Mouse (Mus musculus) midbrain, embryonic 14.5 days (tissue): ENCODE results near the gene Smn1. TPM values are rescaled to one million over a fixed set of nuclear protein-coding genes. Genes with fewer than 3 reads are reported as not detected.
"Not testable (repeated sequence)": the region's sequence is repeated elsewhere in the genome, so short reads cannot be mapped to it uniquely, and the experiment has no call there.

Experiments used
- ATAC-seq: fragments of 200-750 bp; cut with Nextera tagmentation; 2 replicates; pipeline ENCODE4 v1.8.0; 2017; ENCODE audit warnings: moderate number of reproducible peaks, moderate library complexity; ENCODE audit not compliant: low FRiP score, low TSS enrichment
- DNase-seq: peaks from one replicate; pipeline ENCODE4 v3.0.0-alpha.2; 2015
- H3K27ac ChIP-seq: fragments of 300-500 bp; sonication (generic); replicated peaks from 2 replicates; pipeline ENCODE4 v1.5.1; 2014; ENCODE audit warnings: mild to moderate bottlenecking, low read depth, low read length, moderate library complexity
- H3K27me3 ChIP-seq: fragments of 300-500 bp; sonication (generic); 2 replicates; pipeline ENCODE4 v1.6.1; 2014; ENCODE audit warnings: low read length, control low read depth, mixed read lengths; ENCODE audit not compliant: control insufficient read depth, insufficient read depth
- H3K36me3 ChIP-seq: fragments of 300-500 bp; sonication (generic); 2 replicates; pipeline ENCODE4 v1.6.1; 2014; ENCODE audit warnings: low read length, control low read depth; ENCODE audit not compliant: control insufficient read depth, insufficient read depth
- H3K4me1 ChIP-seq: fragments of 300-500 bp; sonication (generic); 2 replicates; pipeline ENCODE4 v1.6.1; 2014; ENCODE audit warnings: mild to moderate bottlenecking, antibody characterized with exemption, low read length, control low read depth; ENCODE audit not compliant: control insufficient read depth, insufficient read depth
- H3K4me2 ChIP-seq: fragments of 300-500 bp; sonication (generic); 2 replicates; pipeline ENCODE4 v1.6.1; 2014; ENCODE audit warnings: mild to moderate bottlenecking, low read length, moderate library complexity
- H3K4me3 ChIP-seq: fragments of 300-500 bp; sonication (generic); replicated peaks from 2 replicates; pipeline ENCODE4 v1.5.1; 2014; ENCODE audit warnings: low read depth, low read length
- H3K9ac ChIP-seq: fragments of 300-500 bp; sonication (generic); replicated peaks from 2 replicates; pipeline ENCODE4 v1.6.1; 2014; ENCODE audit warnings: mild to moderate bottlenecking, low read length, moderate library complexity
- H3K9me3 ChIP-seq: fragments of 300-500 bp; sonication (generic); 2 replicates; pipeline ENCODE4 v1.6.1; 2016; ENCODE audit warnings: low read length, control low read depth, mixed read lengths; ENCODE audit not compliant: control insufficient read depth
- WGBS: fragments of 180-500 bp; shearing (Covaris S2); extraction: QIAGEN DNeasy Blood & Tissue Kit; methylation state at CpG from one replicate; pipeline ENCODE4 v1.1.7; 2014; 5-methylcytosine and 5-hydroxymethylcytosine counted together
- polyA plus RNA-seq: library from polyadenylated mRNA; unstranded; fragments of >200 nt; fragmentation: Nextera tagmentation; extraction: Ambion mirVana; gene quantifications from 2 replicates; pipeline ENCODE4 v1.2.1, GENCODE M21; 2014

Smn1 gene
- polyA plus RNA-seq, 1 experiment from 2014 or later = 54.2 TPM

DNA sequence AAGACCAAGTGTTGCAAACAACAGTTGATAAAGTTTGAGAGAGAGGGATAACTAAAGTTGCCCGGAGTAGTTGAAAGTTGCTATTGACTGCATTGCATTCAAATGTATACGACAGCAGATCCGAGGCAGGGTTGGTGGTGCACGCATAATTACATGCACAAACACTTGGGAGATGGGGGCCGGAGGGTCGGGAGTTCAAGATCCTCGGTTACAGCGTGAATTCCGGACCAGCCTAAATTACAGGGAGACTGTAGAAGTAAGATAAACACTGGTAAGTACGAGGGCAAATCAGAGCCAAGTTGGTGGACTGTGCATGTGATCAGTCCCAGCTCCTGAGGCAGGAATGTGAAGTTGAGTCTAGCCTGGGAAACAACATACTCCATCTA is 599 bp downstream of the Smn1 start:
- peak overlapping the region; percentile 96 for H3K4me3 ChIP-seq
- no peak overlapping the region for H3K27ac ChIP-seq
- H3K27me3 ChIP-seq = no peaks in the 10 kb centered on the region
- H3K9ac ChIP-seq = peak overlapping the region; percentile 81
- H3K4me1 ChIP-seq = peaks cover 11% of the 10 kb centered on the region
- ATAC-seq = no peak; the same call in 1 of the 2 replicates
- H3K36me3 ChIP-seq = peaks cover 27% of the 10 kb centered on the region
- peak overlapping the region; percentile 76 for H3K4me2 ChIP-seq
- DNase-seq = no peak
- no peaks in the 10 kb centered on the region for H3K9me3 ChIP-seq
- 5% methylated on average over 10 of the region's 10 CpGs for WGBS

DNA sequence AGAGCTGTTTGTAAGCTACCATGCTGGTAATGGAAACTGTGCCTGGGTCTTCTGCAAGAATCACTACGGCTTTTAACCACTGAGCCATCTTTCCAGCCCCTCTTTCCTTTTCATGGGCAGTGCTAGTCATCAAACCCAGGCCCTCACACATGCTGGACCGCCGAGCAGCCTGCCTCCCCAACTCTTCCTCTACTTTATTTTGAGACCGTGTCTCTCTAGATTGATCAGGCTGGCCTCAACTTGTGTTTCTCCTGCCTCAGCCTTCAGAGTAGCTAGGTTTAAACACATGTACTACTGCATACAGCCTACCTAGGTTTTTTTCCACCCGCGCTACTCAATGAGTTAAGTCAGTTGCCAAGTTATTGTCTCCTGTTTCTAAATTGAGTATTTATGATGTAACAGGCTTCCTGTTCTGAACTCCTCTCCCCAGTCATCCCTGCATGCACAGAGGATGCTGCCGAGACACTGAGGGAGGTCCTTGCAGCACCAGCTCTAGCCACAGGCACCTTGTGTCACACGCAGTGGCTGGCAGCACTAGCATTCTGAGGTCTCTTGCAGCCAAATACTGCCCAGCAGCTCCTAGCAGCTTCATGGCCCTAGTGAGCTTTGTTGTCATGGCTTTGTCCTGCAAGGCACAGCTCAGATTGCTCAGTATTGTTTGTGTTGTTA is 17.1 kb downstream of the Smn1 start:
- H3K36me3 ChIP-seq = peaks cover 22% of the 10 kb centered on the region
- no peak overlapping the region for H3K4me3 ChIP-seq
- H3K27me3 ChIP-seq = no peaks in the 10 kb centered on the region
- ATAC-seq (no peak), DNase-seq (no peak)
- WGBS = 85% methylated on average over 8 of the region's 8 CpGs
- no peak overlapping the region for H3K4me2 ChIP-seq
- H3K9ac ChIP-seq = no peak overlapping the region
- H3K4me1 ChIP-seq = no peaks in the 10 kb centered on the region
- H3K9me3 ChIP-seq = no peaks in the 10 kb centered on the region
- no peak overlapping the region for H3K27ac ChIP-seq

DNA sequence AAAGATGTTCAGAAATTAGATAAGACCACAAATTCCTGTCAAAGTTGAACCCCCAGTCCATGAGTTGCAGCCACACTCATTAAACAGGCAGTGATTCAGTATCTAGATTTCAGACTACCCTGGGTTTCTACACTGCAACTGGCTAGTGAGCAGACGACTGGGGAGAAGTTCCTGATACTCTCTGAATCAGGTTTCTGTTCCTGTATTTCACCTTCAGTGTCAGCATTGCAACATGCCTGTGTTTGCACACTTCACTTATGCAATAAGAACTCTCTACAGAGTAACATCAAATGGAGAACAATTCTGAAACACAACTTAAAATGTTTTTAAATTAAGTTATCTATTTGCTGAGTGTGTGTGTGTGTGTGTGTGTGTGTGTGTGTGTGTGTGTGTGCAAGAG is 28.0 kb downstream of the Smn1 start:
- Histone ChIP-seq H3K4me3 (no peak overlapping the region), H3K9ac (no peak overlapping the region), H3K9me3 (no peaks in the 10 kb centered on the region), H3K27ac (no peak overlapping the region), H3K27me3 (no peaks in the 10 kb centered on the region), H3K36me3 (no peaks in the 10 kb centered on the region), H3K4me1 (no peaks in the 10 kb centered on the region), H3K4me2 (no peak overlapping the region)
- DNase-seq (no peak), ATAC-seq (no peak)
- 60% methylated on average over 1 of the region's 1 CpGs for WGBS

DNA sequence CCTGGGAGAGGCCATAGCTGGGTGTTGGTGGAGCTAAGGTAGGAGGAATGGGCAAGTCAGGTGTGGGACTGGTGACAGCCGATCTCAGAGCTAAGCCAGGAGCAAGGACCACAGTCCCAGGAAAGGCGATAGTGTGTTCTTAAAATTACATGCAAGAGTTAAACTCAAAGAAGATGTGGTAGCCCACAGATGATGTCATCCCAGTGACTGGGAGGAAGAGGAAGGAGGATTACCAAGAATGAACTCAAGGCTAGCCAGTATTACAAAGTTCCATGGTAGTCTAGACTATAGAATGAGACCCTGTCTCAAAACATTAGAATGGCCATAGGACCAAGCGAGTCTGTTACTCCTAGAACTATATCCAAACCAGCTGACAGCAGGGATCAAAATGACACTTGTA is 32.0 kb downstream of the Smn1 start:
- Histone ChIP-seq H3K9ac (no peak overlapping the region), H3K36me3 (no peaks in the 10 kb centered on the region), H3K9me3 (no peaks in the 10 kb centered on the region), H3K27ac (no peak overlapping the region), H3K27me3 (no peaks in the 10 kb centered on the region), H3K4me1 (no peaks in the 10 kb centered on the region), H3K4me3 (no peak overlapping the region), H3K4me2 (no peak overlapping the region)
- DNase-seq (no peak), ATAC-seq (no peak)
- 95% methylated on average over 3 of the region's 3 CpGs for WGBS

DNA sequence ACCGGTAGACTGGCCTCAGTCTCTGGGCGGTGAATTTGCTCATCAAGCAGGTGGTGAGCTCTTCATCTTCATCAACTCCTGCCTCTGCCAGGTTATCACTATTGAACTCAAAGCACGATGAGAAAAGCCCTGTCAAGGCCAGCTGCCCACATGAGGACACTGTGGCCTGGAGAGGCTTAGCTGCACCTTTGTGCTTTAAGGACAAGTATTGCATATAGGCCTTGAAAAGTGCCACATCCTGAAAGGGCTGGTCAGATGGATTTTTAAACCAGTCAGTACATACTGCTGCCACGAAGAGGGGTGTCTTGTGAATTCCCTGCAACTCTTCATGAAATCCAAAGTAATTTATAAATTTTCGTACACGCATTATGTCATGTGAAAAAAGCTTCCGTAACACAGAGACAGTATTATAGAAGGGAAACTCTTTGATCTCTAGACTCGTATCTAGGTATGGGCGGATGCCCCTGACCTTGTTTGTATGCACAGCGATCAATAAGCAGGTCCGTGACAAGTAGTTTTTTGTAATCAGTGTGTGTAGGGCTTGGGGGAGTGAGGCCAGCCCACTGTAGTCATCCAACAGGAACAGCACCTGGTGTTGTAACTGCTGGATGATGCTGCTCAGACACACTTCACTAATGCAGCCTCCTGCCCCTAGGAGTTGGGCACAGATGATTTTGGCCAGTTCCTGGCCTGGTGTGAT is 36.7 kb downstream of the Smn1 start:
- not testable (repeated sequence) for DNase-seq, H3K4me2 ChIP-seq, H3K4me1 ChIP-seq, H3K9ac ChIP-seq, H3K27me3 ChIP-seq, H3K27ac ChIP-seq, ATAC-seq, H3K9me3 ChIP-seq, H3K4me3 ChIP-seq, H3K36me3 ChIP-seq
- WGBS = 88% methylated on average over 11 of the region's 11 CpGs

DNA sequence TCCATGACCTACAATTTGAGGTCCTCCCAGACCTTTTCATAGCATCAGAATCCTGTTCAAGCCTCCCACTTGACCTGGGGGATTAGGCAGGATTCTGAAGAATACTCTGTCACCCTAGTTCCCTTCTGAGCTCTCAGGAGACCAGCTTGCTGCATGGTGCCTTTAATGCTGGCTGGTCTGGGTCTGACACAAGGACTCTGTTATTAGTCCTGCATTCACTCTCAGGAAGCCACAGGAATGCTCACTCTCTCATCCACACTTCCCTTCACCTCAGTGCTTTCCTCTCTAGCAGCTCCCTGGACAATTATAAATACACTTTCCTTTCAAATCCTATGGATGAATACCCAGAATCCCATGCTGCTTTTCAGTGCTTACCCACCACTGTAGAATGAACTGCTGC is 37.8 kb downstream of the Smn1 start:
- not testable (repeated sequence) for H3K27me3 ChIP-seq, H3K9ac ChIP-seq, DNase-seq, H3K4me2 ChIP-seq, H3K36me3 ChIP-seq, H3K27ac ChIP-seq, H3K4me1 ChIP-seq, H3K9me3 ChIP-seq, H3K4me3 ChIP-seq, ATAC-seq

DNA sequence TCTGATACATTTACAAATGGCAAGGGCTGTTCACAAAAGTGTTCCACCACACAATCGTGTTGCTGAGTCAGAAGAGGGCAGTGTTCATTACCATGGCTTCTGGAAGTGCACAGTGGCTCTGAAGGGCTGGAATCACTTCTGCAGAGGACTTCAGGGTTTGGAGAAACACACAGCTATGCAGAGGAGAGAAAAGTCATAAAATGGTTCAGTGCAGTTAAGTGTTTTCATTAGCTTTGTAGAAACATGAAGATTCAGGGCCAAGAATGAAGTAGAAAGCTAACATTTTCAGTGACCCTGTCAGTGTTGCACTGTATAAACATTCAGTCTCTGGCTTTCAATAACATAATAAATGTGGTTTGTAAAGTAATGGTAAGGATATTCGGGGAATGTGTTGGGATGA is 41.7 kb downstream of the Smn1 start:
- ATAC-seq, DNase-seq, H3K4me1 ChIP-seq, H3K4me3 ChIP-seq, H3K27ac ChIP-seq, H3K36me3 ChIP-seq, H3K9me3 ChIP-seq, H3K27me3 ChIP-seq, H3K4me2 ChIP-seq, H3K9ac ChIP-seq: not testable (repeated sequence)
- 77% methylated on average over 2 of the region's 2 CpGs for WGBS

DNA sequence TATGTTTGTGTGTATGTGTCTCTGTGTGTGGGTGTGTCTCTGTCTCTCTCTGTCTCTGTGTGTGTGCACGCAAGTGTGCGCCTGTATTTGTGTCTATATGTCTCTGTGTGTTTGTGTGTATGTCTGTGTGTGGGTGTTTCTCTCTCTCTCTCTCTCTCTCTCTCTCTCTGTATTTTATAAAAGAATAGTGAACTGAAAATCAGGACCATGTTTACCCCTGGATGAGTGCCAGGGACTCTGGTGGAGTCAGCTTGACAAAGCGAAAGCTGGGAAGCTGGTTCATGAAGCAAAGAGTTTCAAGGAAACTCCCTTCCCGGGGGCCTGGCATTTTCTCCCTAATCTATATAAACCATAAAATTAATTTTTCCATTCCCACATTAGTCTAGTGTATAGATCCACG is 49.7 kb downstream of the Smn1 start:
- H3K9me3 ChIP-seq, H3K9ac ChIP-seq, H3K36me3 ChIP-seq, H3K4me2 ChIP-seq, H3K4me3 ChIP-seq, H3K4me1 ChIP-seq, ATAC-seq, H3K27me3 ChIP-seq, H3K27ac ChIP-seq: not testable (repeated sequence)
- WGBS = 92% methylated on average over 3 of the region's 5 CpGs
- DNase-seq = peak; percentile 4

DNA sequence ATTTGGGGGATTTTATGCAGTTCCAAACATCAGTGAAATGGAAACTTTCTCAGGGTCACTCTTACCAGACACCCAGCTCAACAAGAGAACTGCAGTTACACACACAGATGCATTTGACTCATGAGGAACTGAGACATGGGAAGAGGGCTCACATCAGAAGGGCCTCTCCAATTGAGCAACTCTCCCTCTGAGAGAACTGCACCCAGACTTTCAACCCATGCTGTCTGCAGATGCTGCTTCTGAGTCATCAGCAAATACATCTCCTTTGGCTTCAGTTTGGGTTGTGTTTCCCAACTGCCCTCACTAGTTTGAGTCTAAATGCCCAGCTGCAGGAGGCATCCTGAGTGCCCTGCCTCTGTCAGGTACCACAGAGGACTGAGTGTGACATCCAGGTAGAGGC is 58.5 kb downstream of the Smn1 start:
- H3K9me3 ChIP-seq, H3K9ac ChIP-seq, H3K4me3 ChIP-seq, H3K4me2 ChIP-seq, H3K27ac ChIP-seq, ATAC-seq, DNase-seq, H3K27me3 ChIP-seq, H3K4me1 ChIP-seq, H3K36me3 ChIP-seq: not testable (repeated sequence)
